Mouse (Mus musculus) kidney, embryonic 14.5 days (tissue): ENCODE measurements around the gene Irak4. TPM values are rescaled to one million over a fixed set of nuclear protein-coding genes. Genes with fewer than 3 reads are reported as not detected.

Experiments used
- ATAC-seq: fragments of 200-750 bp; cut with Nextera tagmentation; 2 replicates; pipeline ENCODE4 v1.8.0; 2017; ENCODE audit warnings: moderate number of reproducible peaks, mild to moderate bottlenecking, moderate TSS enrichment, moderate library complexity; ENCODE audit not compliant: low FRiP score, low TSS enrichment
- H3K27ac ChIP-seq: fragments of 300-500 bp; sonication (generic); 2 replicates; pipeline ENCODE4 v1.5.1; 2014; ENCODE audit warnings: low read depth, mild to moderate bottlenecking, low read length, moderate library complexity, mixed read lengths
- H3K27me3 ChIP-seq: fragments of 300-500 bp; sonication (generic); 2 replicates; pipeline ENCODE4 v1.6.1; 2014; ENCODE audit warnings: mild to moderate bottlenecking, low read length; ENCODE audit not compliant: control insufficient read depth, insufficient read depth
- H3K36me3 ChIP-seq: fragments of 300-500 bp; sonication (generic); 2 replicates; pipeline ENCODE4 v1.6.1; 2014; ENCODE audit warnings: low read length, mixed read lengths; ENCODE audit not compliant: control insufficient read depth, insufficient read depth
- H3K4me1 ChIP-seq: fragments of 300-500 bp; sonication (generic); 2 replicates; pipeline ENCODE4 v1.6.1; 2014; ENCODE audit warnings: low read length, mixed read lengths; ENCODE audit not compliant: control insufficient read depth, insufficient read depth
- H3K4me2 ChIP-seq: fragments of 300-500 bp; sonication (generic); replicated peaks from 2 replicates; pipeline ENCODE4 v1.6.1; 2014; ENCODE audit warnings: low read depth, mild to moderate bottlenecking, low read length
- H3K4me3 ChIP-seq: fragments of 300-500 bp; sonication (generic); 2 replicates; pipeline ENCODE4 v1.5.1; 2014; ENCODE audit warnings: mild to moderate bottlenecking, low read length
- H3K9ac ChIP-seq: fragments of 300-500 bp; sonication (generic); 2 replicates; pipeline ENCODE4 v1.6.1; 2014; ENCODE audit warnings: low read depth, mild to moderate bottlenecking, low read length, moderate library complexity
- H3K9me3 ChIP-seq: fragments of 300-500 bp; sonication (generic); 2 replicates; pipeline ENCODE4 v1.6.1; 2016; ENCODE audit warnings: low read length; ENCODE audit not compliant: control insufficient read depth
- WGBS: fragments of 180-500 bp; shearing (Covaris S2); extraction: QIAGEN DNeasy Blood & Tissue Kit; methylation state at CpG from one replicate; pipeline ENCODE4 v1.1.7; 2014; 5-methylcytosine and 5-hydroxymethylcytosine counted together
- polyA plus RNA-seq: library from polyadenylated mRNA; unstranded; fragments of >200 nt; fragmentation: Nextera tagmentation; extraction: Ambion mirVana; gene quantifications from 2 replicates; pipeline ENCODE4 v1.2.1, GENCODE M21; 2014

Irak4 gene
- polyA plus RNA-seq, 1 experiment from 2014 or later = 10.4 TPM

DNA sequence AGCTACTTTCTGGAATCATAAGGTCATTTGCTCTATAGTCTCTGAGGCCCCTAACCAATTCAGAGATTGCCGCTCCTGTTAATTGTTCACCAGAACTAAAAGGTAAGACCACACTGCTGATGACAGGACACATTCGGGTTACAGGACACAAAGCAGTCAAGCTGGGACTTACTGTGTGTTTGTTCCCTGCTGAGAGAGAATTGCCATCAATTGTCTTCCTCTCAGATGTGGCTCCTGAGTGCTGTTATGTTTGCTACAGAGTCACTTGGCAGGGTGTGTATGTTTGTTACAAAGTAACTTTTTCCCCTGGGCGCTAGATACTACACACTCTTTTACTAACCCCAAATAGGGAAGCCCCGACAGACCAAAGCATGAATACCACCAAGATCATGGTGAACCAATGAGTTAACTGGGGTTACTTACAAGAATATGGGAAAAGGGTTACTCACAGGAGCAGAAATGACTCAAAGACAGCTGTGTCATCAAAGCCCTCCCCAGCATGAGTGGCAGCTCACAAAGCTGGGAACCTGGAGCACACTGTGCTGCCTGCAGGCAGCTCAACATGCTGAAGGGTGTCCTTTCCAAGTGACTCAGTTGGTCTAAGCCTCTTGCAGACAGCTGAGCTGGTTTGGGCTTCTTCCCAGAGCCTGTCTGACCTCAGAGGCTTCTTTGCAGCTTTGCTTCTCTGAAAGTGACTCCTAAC lies 31.3 kb downstream of the Irak4 start:
- Histone ChIP-seq H3K4me2 (no peak overlapping the region), H3K9me3 (no peaks in the 10 kb centered on the region), H3K4me3 (no peak overlapping the region), H3K4me1 (no peaks in the 10 kb centered on the region), H3K27ac (no peak overlapping the region), H3K36me3 (peaks cover 11% of the 10 kb centered on the region), H3K27me3 (no peaks in the 10 kb centered on the region), H3K9ac (no peak overlapping the region)
- ATAC-seq = no peak
- 61% methylated on average over 4 of the region's 4 CpGs for WGBS

DNA sequence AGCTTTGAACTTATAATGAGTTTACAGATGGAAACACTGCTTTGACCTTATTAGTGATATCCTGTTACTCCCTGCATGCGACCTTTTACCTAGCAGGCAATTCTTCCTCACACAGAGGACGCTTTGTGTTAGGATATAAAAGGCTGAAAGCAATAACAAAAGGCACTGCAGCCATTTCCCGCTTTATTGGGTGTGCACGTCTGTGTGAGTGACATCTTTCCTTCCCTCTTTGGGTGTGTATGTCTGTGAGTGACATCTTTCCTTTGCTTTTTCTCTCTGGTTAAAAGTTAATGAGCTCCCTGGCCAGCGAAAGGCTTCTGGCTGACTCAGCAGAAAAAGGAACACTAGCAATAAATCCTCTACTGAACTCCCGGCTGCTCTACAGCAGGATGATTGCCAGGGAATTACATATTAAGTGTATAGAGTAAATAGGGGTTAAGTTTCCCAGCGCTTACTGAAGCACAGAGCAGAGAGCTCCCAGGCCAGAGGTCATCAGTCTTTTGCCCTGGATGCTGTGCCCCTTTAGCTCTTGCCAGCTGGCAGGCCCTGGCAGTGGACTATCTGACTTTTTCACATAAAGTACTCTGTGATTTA lies 38.7 kb downstream of the Irak4 start:
- Histone ChIP-seq H3K4me2 (no peak overlapping the region), H3K4me3 (no peak overlapping the region), H3K27me3 (no peaks in the 10 kb centered on the region), H3K9me3 (no peaks in the 10 kb centered on the region), H3K9ac (no peak overlapping the region), H3K4me1 (no peaks in the 10 kb centered on the region), H3K36me3 (peaks cover 73% of the 10 kb centered on the region), H3K27ac (no peak overlapping the region)
- ATAC-seq = peak; percentile 64; the same call in 1 of the 2 replicates
- WGBS = 30% methylated on average over 7 of the region's 7 CpGs

DNA sequence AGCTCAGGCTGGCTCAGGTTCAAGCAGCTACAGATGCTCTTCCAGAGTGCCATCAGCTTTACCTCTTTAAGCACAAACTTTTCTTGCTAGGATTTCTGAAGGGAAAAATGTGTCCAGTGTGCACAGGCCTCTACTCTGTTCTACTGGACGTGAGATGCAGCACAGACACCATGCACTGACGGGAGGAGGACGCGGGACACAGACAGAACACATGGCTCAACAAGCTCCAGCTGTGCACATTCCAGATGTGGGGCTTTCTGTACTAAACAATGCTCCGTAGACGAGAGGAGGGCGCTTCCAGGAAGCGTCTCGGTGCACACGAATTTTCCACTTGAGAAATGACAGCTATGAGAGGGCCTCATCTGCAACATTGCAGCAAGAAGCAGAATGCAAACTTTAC lies 39.7 kb downstream of the Irak4 start:
- H3K4me3 ChIP-seq = no peak overlapping the region
- no peak for ATAC-seq
- H3K36me3 ChIP-seq = peaks cover 71% of the 10 kb centered on the region
- H3K4me1 ChIP-seq = no peaks in the 10 kb centered on the region
- H3K27me3 ChIP-seq = no peaks in the 10 kb centered on the region
- H3K27ac ChIP-seq = no peak overlapping the region
- no peaks in the 10 kb centered on the region for H3K9me3 ChIP-seq
- no peak overlapping the region for H3K4me2 ChIP-seq
- H3K9ac ChIP-seq = no peak overlapping the region
- 87% methylated on average over 10 of the region's 10 CpGs for WGBS

DNA sequence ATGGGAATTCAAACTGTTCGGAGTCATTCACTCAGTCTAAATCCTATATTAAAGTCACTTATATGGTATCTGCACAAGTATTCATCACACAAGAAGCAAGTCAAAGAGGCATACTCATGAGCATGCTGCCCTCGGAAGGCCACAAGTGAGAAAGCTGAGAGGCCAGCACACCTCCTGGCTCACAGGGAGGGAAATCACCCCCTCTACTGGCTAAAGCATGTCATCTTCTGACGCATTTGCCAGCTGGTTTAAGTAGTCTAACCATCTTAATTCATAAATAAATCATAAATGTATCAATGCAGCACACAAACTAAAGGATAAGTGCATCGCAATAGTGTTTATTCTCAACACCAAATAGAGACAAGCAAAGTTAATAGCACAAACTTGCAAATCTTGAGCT lies 41.3 kb downstream of the Irak4 start:
- H3K4me1 ChIP-seq = no peaks in the 10 kb centered on the region; the same call in 1 of the 2 replicates
- H3K27me3 ChIP-seq = no peaks in the 10 kb centered on the region
- H3K4me3 ChIP-seq = no peak overlapping the region
- 89% methylated on average over 4 of the region's 4 CpGs for WGBS
- peaks cover 62% of the 10 kb centered on the region for H3K36me3 ChIP-seq
- no peaks in the 10 kb centered on the region for H3K9me3 ChIP-seq
- H3K9ac ChIP-seq = no peak overlapping the region
- H3K4me2 ChIP-seq = no peak overlapping the region
- no peak overlapping the region for H3K27ac ChIP-seq
- no peak for ATAC-seq

DNA sequence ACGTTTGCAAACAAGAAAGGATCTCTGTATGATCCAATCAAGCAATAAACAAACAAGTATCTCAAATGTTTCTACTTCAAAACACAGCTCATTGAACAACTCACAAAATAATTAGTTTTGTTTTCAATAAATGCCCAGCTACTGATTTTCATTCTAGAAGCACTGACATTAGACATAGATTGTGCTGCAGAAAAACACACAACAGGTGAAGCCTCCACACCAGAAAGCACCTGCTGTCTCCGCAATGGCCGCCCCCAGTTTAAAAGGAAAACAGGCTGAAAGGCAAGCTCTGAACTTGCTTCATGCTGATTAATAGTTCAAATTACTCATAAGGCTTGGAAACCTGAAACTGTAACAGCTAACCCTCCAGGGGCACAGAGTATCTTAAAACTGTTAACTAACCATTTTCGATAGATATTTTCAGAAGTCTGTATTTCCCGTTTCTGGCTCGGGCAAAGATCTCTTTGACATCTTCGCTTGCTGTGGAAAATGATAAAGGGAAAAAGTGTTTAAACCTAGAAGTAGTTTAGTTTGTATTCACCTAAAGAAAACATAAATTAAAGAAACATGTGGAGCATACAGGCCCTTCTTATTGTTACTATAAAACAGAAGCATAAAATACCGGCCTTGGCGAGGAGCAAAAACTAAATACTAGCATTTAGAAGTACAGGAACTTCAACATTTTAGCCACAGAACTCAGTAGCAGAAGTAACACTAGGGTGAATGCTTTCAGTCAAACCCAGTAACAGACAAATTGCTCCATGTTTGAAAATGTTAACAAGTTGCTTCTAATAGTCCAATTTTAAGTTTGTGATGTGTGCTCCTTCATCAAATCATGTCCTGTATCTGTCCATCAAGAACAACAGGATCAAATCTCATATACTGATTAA lies 44.6 kb downstream of the Irak4 start:
- Histone ChIP-seq H3K9ac (0 out of 2 replicates have a peak overlapping the region, but pooled peaks have one; percentile 96), H3K4me3 (peak overlapping the region; percentile 94; the same call in 1 of the 2 replicates)
- WGBS = 78% methylated on average over 9 of the region's 9 CpGs

DNA sequence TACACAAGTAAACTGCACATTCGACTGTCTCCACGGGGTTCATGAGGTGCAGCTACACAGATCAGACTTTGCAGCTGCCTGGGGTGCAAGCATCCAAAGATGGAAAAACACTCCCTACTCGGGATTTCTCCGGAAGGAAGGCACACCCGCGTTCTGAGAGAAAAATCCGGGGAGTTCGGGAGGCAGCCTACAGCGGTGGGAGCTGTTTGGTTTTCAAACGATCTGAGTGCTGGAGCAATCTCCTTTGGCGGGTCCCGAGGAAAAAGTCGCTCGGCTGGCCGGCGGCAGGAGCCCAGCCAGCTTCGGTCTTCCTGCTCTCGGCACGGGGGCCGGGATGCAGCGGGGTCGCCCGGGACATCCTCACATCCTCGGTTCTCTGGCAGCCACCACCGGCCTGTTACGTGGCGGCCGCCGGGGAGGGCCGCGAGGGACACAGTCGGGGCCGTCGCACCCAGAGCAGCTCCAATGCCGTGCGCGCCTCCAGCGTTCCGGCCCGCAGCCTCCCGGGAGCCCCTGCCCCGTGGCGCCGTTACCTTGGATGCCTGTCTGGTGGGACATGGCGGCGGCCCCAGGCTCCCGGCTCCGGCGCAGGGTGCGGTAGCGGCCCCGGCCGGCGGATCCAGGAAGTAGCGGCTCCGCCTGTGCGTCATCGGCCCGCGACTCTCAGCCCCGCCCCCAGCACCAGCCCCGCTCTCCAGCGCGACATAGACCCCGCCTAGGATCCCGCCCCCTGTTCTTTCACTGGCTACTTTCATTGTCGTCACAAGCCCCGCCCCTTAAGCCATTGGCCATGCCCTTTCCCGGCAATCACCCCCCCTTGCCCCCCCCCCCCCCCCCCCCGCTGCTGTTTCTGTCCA lies 46.0 kb downstream of the Irak4 start, which contains the start of gene Twf1:
Gene Twf1, minus strand, starts transcription at position 671 of the 857 bp plus-strand sequence.
- Histone ChIP-seq H3K27ac (no peak within 1 kb of the TSS), H3K36me3 (peaks cover 19% of the 10 kb centered on the region; the same call in 1 of the 2 replicates), H3K4me3 (peak within 1 kb of the TSS; percentile 94), H3K9ac (peak within 1 kb of the TSS; percentile 96), H3K4me2 (peak within 1 kb of the TSS; percentile 67), H3K27me3 (no peaks in the 10 kb centered on the region), H3K9me3 (no peaks in the 10 kb centered on the region), H3K4me1 (peaks cover 2% of the 10 kb centered on the region; the same call in 1 of the 2 replicates)
- WGBS = under 1% methylated on average over 56 of the region's 70 CpGs
- peak; percentile 99 for ATAC-seq

More for the DNA sequence above, 44.6 kb downstream of the Irak4 start:
- H3K4me2 ChIP-seq = peak overlapping the region; percentile 67
- no peak for ATAC-seq
- no peak overlapping the region for H3K27ac ChIP-seq
- peaks cover 2% of the 10 kb centered on the region; the same call in 1 of the 2 replicates for H3K4me1 ChIP-seq
- no peaks in the 10 kb centered on the region for H3K27me3 ChIP-seq
- no peaks in the 10 kb centered on the region for H3K9me3 ChIP-seq
- peaks cover 32% of the 10 kb centered on the region for H3K36me3 ChIP-seq

DNA sequence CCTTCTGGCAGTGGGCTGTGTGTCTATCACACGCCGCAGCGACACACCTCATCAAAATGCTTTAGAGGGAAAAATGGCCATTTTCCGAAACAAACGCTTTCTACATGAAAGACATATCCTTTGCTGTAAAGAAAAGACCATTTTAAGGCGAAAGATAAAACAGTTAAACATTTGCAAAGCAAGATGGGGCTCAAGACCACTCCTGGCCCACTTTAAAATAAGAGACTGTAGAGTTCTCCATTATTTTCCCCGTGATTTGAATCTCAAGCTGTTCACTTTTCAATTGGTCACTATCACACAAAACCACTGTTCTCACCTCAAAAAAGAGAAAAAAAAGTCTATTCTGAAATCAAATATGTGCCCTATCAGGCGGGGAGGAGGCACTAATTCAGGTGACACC lies 46.6 kb downstream of the Irak4 start:
- Histone ChIP-seq H3K9ac (no peak overlapping the region), H3K4me1 (peaks cover 2% of the 10 kb centered on the region; the same call in 1 of the 2 replicates), H3K4me2 (peak overlapping the region; percentile 41; the same call in 1 of the 2 replicates), H3K36me3 (peaks cover 13% of the 10 kb centered on the region; the same call in 1 of the 2 replicates), H3K9me3 (no peaks in the 10 kb centered on the region), H3K4me3 (peak overlapping the region; percentile 94), H3K27ac (no peak overlapping the region), H3K27me3 (no peaks in the 10 kb centered on the region)
- 16% methylated on average over 8 of the region's 8 CpGs for WGBS
- no peak; the same call in 1 of the 2 replicates for ATAC-seq

DNA sequence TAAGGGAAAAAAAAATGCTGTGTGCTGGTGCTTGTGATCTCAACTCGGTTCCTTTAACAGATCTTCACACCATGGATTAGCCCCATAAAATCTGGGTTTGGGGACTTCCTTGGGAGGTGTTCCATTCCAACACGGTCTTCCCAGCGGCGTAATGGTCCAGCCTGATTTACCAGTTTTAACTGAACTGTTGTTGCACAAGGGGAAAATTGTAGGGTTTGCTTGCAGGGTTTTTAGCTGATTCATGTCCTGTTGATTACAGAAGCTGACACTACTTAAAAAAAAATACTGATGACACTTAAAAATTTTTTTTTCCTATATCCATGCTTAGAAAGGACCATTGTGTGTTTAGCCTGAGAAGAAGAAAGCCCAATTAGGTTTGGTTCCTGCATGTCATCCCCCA lies 47.9 kb downstream of the Irak4 start:
- H3K36me3 ChIP-seq = peaks cover under 1% of the 10 kb centered on the region; the same call in 1 of the 2 replicates
- H3K27ac ChIP-seq = no peak overlapping the region
- 28% methylated on average over 4 of the region's 4 CpGs for WGBS
- H3K9ac ChIP-seq = no peak overlapping the region
- ATAC-seq = no peak
- no peak overlapping the region for H3K4me2 ChIP-seq
- H3K4me1 ChIP-seq = peaks cover 2% of the 10 kb centered on the region; the same call in 1 of the 2 replicates
- no peaks in the 10 kb centered on the region for H3K27me3 ChIP-seq
- H3K4me3 ChIP-seq = no peak overlapping the region
- H3K9me3 ChIP-seq = no peaks in the 10 kb centered on the region
